Mouse (Mus musculus) heart, embryonic 16.5 days (tissue): ENCODE data around the gene Gtf2ird2. TPM values are rescaled to one million over a fixed set of nuclear protein-coding genes. Genes with fewer than 3 reads are reported as not detected.

Experiments used
- ATAC-seq: fragments of 200-750 bp; cut with Nextera tagmentation; replicated peaks from 2 replicates; pipeline ENCODE4 v1.8.0; 2017; ENCODE audit warnings: moderate number of reproducible peaks; ENCODE audit not compliant: insufficient read depth, low FRiP score; ENCODE audit errors: extremely low read depth
- H3K27ac ChIP-seq: fragments of 300-500 bp; sonication (generic); 2 replicates; pipeline ENCODE4 v1.5.1; 2014; ENCODE audit warnings: mild to moderate bottlenecking, low read length, control low read depth, moderate library complexity
- H3K27me3 ChIP-seq: fragments of 300-500 bp; sonication (generic); 2 replicates; pipeline ENCODE4 v1.6.1; 2014; ENCODE audit warnings: low read length, mixed read lengths; ENCODE audit not compliant: control insufficient read depth, insufficient read depth
- H3K36me3 ChIP-seq: fragments of 300-500 bp; sonication (generic); 2 replicates; pipeline ENCODE4 v1.6.1; 2014; ENCODE audit not compliant: control insufficient read depth, insufficient read depth
- H3K4me1 ChIP-seq: fragments of 300-500 bp; sonication (generic); 2 replicates; pipeline ENCODE4 v1.6.1; 2014; ENCODE audit warnings: low read length, mixed read lengths; ENCODE audit not compliant: control insufficient read depth, insufficient read depth
- H3K4me2 ChIP-seq: fragments of 300-500 bp; sonication (generic); 2 replicates; pipeline ENCODE4 v1.6.1; 2014; ENCODE audit warnings: low read depth, mild to moderate bottlenecking, control low read depth, low read length
- H3K4me3 ChIP-seq: fragments of 300-500 bp; sonication (generic); 2 replicates; pipeline ENCODE4 v1.5.1; 2014; ENCODE audit warnings: mild to moderate bottlenecking, control low read depth, low read length
- H3K9ac ChIP-seq: fragments of 300-500 bp; sonication (generic); 2 replicates; pipeline ENCODE4 v1.6.1; 2014; ENCODE audit warnings: low read length, control low read depth
- H3K9me3 ChIP-seq: fragments of 300-500 bp; sonication (generic); replicated peaks from 2 replicates; pipeline ENCODE4 v1.6.1; 2016; ENCODE audit warnings: low read length; ENCODE audit not compliant: control insufficient read depth
- WGBS: fragments of 180-500 bp; shearing (Covaris S2); extraction: QIAGEN DNeasy Blood & Tissue Kit; methylation state at CpG from one replicate; pipeline ENCODE4 v1.1.7; 2014; 5-methylcytosine and 5-hydroxymethylcytosine counted together
- polyA plus RNA-seq: library from polyadenylated mRNA; unstranded; fragments of >200 nt; fragmentation: Nextera tagmentation; extraction: Ambion mirVana; gene quantifications from 2 replicates; pipeline ENCODE4 v1.2.1, GENCODE M21; 2015

Gene Gtf2ird2
- polyA plus RNA-seq, 1 experiment from 2014 or later: 5.0 TPM

DNA sequence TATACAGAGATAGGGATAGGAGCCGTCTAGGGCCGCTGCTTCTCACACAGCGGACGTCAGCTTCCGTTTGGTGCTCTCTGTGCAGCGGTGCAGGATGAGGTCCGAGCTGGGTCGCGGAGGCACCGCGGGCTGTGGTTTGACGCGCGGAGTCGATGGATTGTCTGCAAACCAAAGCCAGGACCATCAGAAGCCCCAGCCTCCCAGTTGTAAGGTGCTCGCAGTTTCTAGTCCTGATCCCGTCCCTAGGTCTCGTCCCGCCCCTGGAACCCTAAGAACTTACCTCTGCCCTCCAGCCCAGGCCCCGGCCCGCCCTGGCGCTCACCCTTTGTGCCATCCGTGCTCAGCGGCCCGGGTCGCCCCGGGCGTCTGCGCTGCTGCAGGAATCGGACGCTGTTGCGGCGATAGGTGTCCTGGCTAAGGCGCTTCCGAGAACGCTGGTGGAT lies 37.9 kb downstream of the Gtf2ird2 start:
- no peak overlapping the region for H3K27ac ChIP-seq
- peak overlapping the region; percentile 37 for H3K4me3 ChIP-seq
- no peaks in the 10 kb centered on the region; the same call in 1 of the 2 replicates for H3K36me3 ChIP-seq
- ATAC-seq: no peak
- peak overlapping the region; percentile 65 for H3K4me2 ChIP-seq
- H3K4me1 ChIP-seq: peaks cover 3% of the 10 kb centered on the region; the same call in 1 of the 2 replicates
- no peaks in the 10 kb centered on the region for H3K9me3 ChIP-seq
- H3K9ac ChIP-seq: peak overlapping the region; percentile 60
- 4% methylated on average over 36 of the region's 36 CpGs for WGBS
- peaks cover 7% of the 10 kb centered on the region for H3K27me3 ChIP-seq

DNA sequence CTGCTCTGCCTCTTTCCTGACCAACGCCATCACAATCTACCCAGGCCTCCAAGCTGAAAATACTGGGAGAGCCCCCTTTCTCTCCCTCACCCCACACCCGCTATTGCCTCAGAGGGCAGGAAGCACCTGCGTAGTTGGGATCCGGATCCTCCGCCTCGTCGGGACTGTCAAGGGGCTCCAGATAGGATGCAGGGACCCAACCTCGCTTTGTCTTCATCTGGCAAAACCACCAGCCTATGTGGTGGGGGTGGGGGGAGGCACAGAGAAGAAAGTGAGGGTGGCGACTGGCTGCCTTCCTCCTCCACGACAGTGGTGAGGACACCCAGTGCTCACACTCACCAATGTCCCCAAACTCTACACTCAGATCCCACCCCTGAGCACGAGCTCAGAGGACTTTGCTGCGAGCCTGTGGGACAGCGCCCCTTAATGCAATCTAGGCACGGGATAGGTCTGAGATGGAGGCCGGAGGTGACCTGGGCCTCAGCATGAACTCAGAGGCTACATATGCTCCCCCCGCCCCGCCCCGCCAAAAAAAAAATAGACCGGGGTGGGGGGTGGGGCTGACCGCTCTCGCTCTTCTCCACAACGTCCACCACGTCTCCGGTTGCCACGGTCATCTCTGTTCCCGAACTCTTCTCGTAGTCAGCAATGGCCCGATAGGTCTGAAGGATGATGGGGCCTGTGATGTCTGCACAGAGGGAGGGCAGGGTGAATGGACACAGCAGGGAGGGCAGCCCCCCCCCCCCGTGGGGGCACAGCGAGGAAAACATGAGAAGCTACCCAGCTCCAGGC lies 41.5 kb downstream of the Gtf2ird2 start:
- WGBS: 76% methylated on average over 30 of the region's 30 CpGs
- no peak overlapping the region for H3K4me2 ChIP-seq
- no peaks in the 10 kb centered on the region for H3K9me3 ChIP-seq
- H3K27ac ChIP-seq: no peak overlapping the region
- no peak for ATAC-seq
- no peak overlapping the region for H3K9ac ChIP-seq
- peaks cover 10% of the 10 kb centered on the region for H3K4me1 ChIP-seq
- no peak overlapping the region for H3K4me3 ChIP-seq
- H3K36me3 ChIP-seq: no peaks in the 10 kb centered on the region
- H3K27me3 ChIP-seq: peaks cover 7% of the 10 kb centered on the region

DNA sequence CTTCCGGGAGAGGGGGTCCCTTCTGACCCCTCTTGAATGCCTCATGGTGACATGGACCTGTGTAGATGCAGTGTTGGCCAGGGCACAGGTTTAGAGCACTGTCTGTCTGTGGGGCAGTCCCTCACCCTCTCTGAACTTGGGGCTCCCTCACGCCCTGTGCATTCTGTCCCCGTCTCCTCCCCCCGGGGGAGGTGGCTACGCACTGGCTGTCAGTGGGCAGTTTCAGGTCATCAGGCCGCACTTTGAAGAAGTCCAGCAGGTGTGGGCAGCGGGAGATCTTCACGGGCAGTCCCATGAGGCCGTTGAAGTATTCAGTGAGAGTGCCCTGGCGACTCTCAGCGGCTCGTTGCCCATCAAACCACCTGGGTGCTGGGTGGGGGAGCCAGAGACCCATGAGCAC lies 43.1 kb downstream of the Gtf2ird2 start:
- Histone ChIP-seq H3K27ac (no peak overlapping the region), H3K9me3 (no peaks in the 10 kb centered on the region), H3K4me2 (no peak overlapping the region), H3K36me3 (no peaks in the 10 kb centered on the region), H3K9ac (no peak overlapping the region), H3K4me1 (peaks cover 10% of the 10 kb centered on the region), H3K27me3 (peaks cover 7% of the 10 kb centered on the region), H3K4me3 (no peak overlapping the region)
- no peak for ATAC-seq
- WGBS: 51% methylated on average over 12 of the region's 12 CpGs

DNA sequence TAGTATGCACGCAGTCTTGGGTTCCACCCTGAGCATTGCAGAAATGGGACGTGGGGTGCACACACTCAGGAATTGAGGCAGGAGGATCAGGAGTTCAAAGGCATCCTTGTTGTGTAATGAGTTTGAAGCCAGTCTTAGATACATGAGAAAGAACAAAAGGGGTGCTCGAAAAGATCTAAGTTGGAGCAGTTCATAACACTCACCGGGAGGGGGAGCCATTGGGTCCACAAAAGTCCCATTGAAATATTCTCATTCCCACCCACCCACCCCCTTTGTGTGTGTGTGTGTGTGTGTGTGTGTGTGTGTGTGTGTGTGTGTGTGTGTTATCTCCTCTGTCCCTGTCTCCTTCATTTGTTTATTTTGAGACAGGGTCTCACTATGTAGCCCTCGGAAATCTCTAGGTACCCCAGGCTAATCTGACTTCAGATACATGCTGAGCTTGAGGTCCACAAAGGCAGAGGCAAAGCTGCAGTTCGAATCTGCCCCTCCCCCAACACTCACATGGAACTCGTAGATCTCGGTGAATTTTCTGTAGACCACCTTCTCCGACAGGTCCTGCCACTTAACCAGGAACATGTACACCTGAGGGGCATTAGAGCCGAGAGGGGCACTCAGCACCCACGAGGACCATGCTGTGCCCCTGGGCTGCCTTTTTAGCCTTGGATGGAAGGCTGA lies 43.9 kb downstream of the Gtf2ird2 start:
- Histone ChIP-seq H3K9ac (no peak overlapping the region), H3K9me3 (no peaks in the 10 kb centered on the region), H3K4me3 (no peak overlapping the region)

DNA sequence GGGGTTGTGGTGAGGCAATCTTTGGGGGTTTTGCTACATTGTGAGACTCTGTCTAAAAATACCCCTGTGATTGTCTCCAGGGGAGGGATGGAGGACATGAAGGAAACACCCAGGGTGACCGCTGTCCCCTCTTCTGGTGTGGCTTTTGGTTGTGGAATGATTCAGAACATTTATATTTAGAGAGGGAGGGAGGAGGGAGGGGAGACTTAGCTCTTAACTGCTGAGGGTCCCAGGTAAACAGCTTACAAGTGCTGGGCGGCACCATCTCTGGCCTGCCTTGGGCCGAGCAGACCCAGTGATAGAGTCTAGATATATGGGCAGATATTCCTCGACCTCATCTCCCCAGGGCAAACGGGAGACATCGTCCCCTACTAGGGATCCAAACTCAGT lies 44.4 kb downstream of the Gtf2ird2 start:
- no peak overlapping the region for H3K9ac ChIP-seq
- WGBS: 54% methylated on average over 6 of the region's 6 CpGs

More for the DNA sequence above, 43.9 kb downstream of the Gtf2ird2 start:
- WGBS: 32% methylated on average over 11 of the region's 11 CpGs
- no peak overlapping the region for H3K27ac ChIP-seq
- H3K27me3 ChIP-seq: 0 out of 2 replicates have a peak, but pooled peaks cover 2% of the 10 kb centered on the region
- no peak for ATAC-seq
- H3K36me3 ChIP-seq: no peaks in the 10 kb centered on the region
- no peak overlapping the region for H3K4me2 ChIP-seq
- peaks cover 18% of the 10 kb centered on the region for H3K4me1 ChIP-seq

DNA sequence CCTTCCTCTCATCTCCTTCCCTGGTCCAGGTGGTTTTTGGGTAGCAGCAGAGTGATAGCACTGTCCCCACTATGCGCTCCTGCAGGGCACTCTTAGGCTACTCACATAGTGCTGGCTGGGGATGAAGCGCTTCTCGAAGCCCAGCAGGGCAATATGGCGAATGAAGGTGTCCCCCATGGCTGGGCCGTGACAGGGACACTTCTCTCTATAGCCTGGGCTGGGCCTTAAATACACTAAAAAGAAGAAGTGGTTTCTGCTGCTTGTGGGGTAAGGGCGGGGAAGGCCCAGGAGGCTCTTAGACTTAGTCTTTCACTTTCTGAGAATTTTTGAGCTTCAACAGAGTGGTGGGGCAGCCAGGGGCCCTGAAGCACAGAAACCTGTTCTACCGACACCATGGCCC lies 45.6 kb downstream of the Gtf2ird2 start, which contains the start of gene Ncf1:
TSS of gene Ncf1 (minus strand) at position 235 of the 400 bp plus-strand sequence.
- no peak within 1 kb of the TSS for H3K4me2 ChIP-seq
- no peaks in the 10 kb centered on the region for H3K9me3 ChIP-seq
- WGBS: 82% methylated on average over 7 of the region's 7 CpGs
- H3K27me3 ChIP-seq: no peaks in the 10 kb centered on the region
- no peak within 1 kb of the TSS for H3K4me3 ChIP-seq
- no peak within 1 kb of the TSS for H3K9ac ChIP-seq
- no peaks in the 10 kb centered on the region for H3K36me3 ChIP-seq
- H3K27ac ChIP-seq: no peak within 1 kb of the TSS
- peaks cover 28% of the 10 kb centered on the region for H3K4me1 ChIP-seq
- ATAC-seq: no peak

More for the DNA sequence above, 44.4 kb downstream of the Gtf2ird2 start:
- no peak for ATAC-seq
- H3K36me3 ChIP-seq: no peaks in the 10 kb centered on the region
- no peak overlapping the region for H3K4me3 ChIP-seq
- no peak overlapping the region for H3K4me2 ChIP-seq
- no peaks in the 10 kb centered on the region for H3K27me3 ChIP-seq
- peaks cover 22% of the 10 kb centered on the region for H3K4me1 ChIP-seq
- no peak overlapping the region for H3K27ac ChIP-seq
- no peaks in the 10 kb centered on the region for H3K9me3 ChIP-seq

DNA sequence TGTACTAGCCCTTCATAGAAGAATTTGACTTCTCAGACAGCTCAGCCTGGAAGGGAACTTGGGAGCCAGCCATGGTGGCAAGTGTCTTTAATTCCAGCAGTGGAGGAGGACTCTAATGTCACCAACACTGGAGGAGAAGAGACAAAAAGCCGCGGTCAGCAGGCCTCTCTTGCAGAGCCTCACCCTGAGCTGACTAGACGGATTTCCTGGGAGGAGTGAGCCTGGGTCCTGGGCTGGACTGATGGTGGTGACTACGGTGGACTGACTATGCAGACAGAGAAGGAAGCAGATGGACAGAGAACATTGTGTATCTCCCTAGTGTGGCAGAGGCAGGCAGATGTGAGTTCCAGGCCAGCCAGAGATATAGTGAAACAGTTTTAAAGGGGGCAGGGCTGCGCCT lies 47.6 kb downstream of the Gtf2ird2 start:
- Histone ChIP-seq H3K36me3 (peaks cover 7% of the 10 kb centered on the region; the same call in 1 of the 2 replicates), H3K9ac (no peak overlapping the region), H3K4me1 (peaks cover 45% of the 10 kb centered on the region), H3K27me3 (no peaks in the 10 kb centered on the region), H3K9me3 (no peaks in the 10 kb centered on the region), H3K4me3 (no peak overlapping the region), H3K27ac (no peak overlapping the region), H3K4me2 (no peak overlapping the region)
- ATAC-seq: no peak
- WGBS: 60% methylated on average over 5 of the region's 5 CpGs

DNA sequence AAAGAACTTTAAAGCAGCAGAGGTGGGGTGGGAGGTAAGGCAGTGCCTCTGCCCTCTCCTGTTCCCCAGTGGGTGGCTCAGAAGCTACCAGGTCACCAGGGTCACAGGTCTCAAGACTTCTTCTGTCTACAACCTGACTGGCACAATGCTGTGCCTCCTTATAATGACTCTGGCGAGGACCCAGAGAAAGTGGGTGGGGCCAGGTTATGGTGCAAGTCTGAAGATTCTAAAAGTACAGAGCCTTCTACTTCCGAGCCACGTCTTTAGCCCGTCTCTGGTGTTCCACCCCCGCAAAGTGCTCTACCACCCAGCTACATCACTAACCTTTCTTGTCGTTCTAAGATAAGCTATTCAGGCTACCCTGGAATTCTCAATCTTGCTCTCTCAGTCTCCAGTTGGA lies 48.3 kb downstream of the Gtf2ird2 start:
- Histone ChIP-seq H3K9ac (no peak overlapping the region), H3K4me2 (no peak overlapping the region), H3K4me1 (peaks cover 46% of the 10 kb centered on the region), H3K36me3 (peaks cover 14% of the 10 kb centered on the region), H3K4me3 (no peak overlapping the region), H3K9me3 (no peaks in the 10 kb centered on the region), H3K27me3 (no peaks in the 10 kb centered on the region), H3K27ac (no peak overlapping the region; the same call in 1 of the 2 replicates)
- no peak for ATAC-seq
- WGBS: 34% methylated on average over 6 of the region's 6 CpGs

DNA sequence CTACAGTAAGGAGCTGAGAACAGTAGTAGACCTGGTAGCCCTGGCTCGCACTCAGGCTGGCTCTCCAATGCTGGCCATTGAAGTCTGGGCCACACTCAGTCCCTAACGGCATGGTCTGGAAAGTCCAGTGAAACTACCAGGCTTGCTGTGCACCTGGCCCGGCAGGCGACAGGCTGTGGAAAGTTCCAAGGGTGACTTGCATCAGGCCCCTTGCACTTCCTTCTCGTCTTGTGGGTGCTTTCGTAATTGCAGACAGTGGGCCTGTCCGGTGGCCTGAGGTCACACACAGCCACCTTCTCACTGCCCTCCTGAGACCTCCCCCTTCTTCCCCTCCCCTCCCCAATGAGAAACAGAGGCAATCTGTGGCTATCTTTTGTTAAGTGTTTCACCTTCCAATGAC lies 48.7 kb downstream of the Gtf2ird2 start:
- Histone ChIP-seq H3K4me2 (no peak overlapping the region), H3K9ac (no peak overlapping the region), H3K9me3 (no peaks in the 10 kb centered on the region), H3K27me3 (no peaks in the 10 kb centered on the region), H3K27ac (no peak overlapping the region; the same call in 1 of the 2 replicates), H3K4me1 (peaks cover 46% of the 10 kb centered on the region), H3K36me3 (peaks cover 19% of the 10 kb centered on the region), H3K4me3 (no peak overlapping the region)
- 0 out of 2 replicates have a peak, but pooled peaks have one; percentile 7 for ATAC-seq
- 29% methylated on average over 7 of the region's 7 CpGs for WGBS
